Mouse (Mus musculus) T-helper 17 cell (primary cell): ENCODE results near the gene Camk2d.

ENCODE experiments used
- in situ Hi-C, 2 experiments: fragments of 300-600 bp; cut with MboI, MseI; formaldehyde crosslinking; loops; 1 replicate in 1 of 2; 2 replicates in 1 of 2; pipeline ENCODE4 v1.15.1; 2025; ENCODE audit warnings: high pct_unique_total_duplicates in 2 of 2

Camk2d gene

GRCm38 (mm10) chr3:126795904-126796303, 199.8 kb downstream of the Camk2d start:
- in situ Hi-C loops: loop anchor here in 1 of 2 experiments (10.0 kb wide), 1 partner anchor 1219 kb away; no protein-coding TSS in a partner anchor

- in situ Hi-C loops: loop anchor here in 1 of 2 experiments (10.0 kb wide), 1 partner anchor 1218 kb away; no protein-coding TSS in a partner anchor
Measured at GRCm38 (mm10) chr3:126797025-126797424, 200.9 kb downstream of the Camk2d start.

GRCm38 (mm10) chr3:126797810-126798209, 201.7 kb downstream of the Camk2d start:
- in situ Hi-C loops: loop anchor here in 1 of 2 experiments (10.0 kb wide), 1 partner anchor 1217 kb away; no protein-coding TSS in a partner anchor

- in situ Hi-C loops: no loop called here
Measured at GRCm38 (mm10) chr3:126802988-126803387, 206.9 kb downstream of the Camk2d start.

GRCm38 (mm10) chr3:126804968-126805367, 208.9 kb downstream of the Camk2d start:
- in situ Hi-C loops: no loop called here

- in situ Hi-C loops: no loop called here
Measured at GRCm38 (mm10) chr3:126806145-126806544, 210.0 kb downstream of the Camk2d start.

GRCm38 (mm10) chr3:126809915-126810314, 213.8 kb downstream of the Camk2d start:
- in situ Hi-C loops: no loop called here

- in situ Hi-C loops: no loop called here
Measured at GRCm38 (mm10) chr3:126810372-126811090, 214.4 kb downstream of the Camk2d start.

- in situ Hi-C loops: no loop called here
Measured at GRCm38 (mm10) chr3:126811646-126812045, 215.5 kb downstream of the Camk2d start.

- in situ Hi-C loops: no loop called here
Measured at GRCm38 (mm10) chr3:126822374-126822773, 226.3 kb downstream of the Camk2d start.

GRCm38 (mm10) chr3:126824930-126825329, 228.8 kb downstream of the Camk2d start:
- in situ Hi-C loops: no loop called here

- in situ Hi-C loops: no loop called here
Measured at GRCm38 (mm10) chr3:126826172-126826571, 230.1 kb downstream of the Camk2d start.

- in situ Hi-C loops: no loop called here
Measured at GRCm38 (mm10) chr3:126827900-126828299, 231.8 kb downstream of the Camk2d start.

- in situ Hi-C loops: no loop called here
Measured at GRCm38 (mm10) chr3:126829817-126830216, 233.7 kb downstream of the Camk2d start.

GRCm38 (mm10) chr3:126831418-126832138, 235.5 kb downstream of the Camk2d start:
- in situ Hi-C loops: no loop called here

GRCm38 (mm10) chr3:126834641-126835167, 238.6 kb downstream of the Camk2d start:
- in situ Hi-C loops: no loop called here

- in situ Hi-C loops: no loop called here
Measured at GRCm38 (mm10) chr3:126842780-126843179, 246.7 kb downstream of the Camk2d start.

- in situ Hi-C loops: no loop called here
Measured at GRCm38 (mm10) chr3:126844809-126845208, 248.7 kb downstream of the Camk2d start.

GRCm38 (mm10) chr3:126848081-126848480, 252.0 kb downstream of the Camk2d start:
- in situ Hi-C loops: no loop called here

- in situ Hi-C loops: no loop called here
Measured at GRCm38 (mm10) chr3:126860442-126860841, 264.3 kb downstream of the Camk2d start.

GRCm38 (mm10) chr3:126869561-126869960, 273.5 kb downstream of the Camk2d start:
- in situ Hi-C loops: no loop called here

GRCm38 (mm10) chr3:126870688-126871087, 274.6 kb downstream of the Camk2d start:
- in situ Hi-C loops: no loop called here
